Mouse (Mus musculus) splenic B cell, adult 2 months (primary cell): ENCODE data around the gene Gins1.
"Not testable (repeated sequence)": the region's sequence is repeated elsewhere in the genome, so short reads cannot be mapped to it uniquely, and the experiment has no call there.

Experiments used
- DNase-seq: peaks from one replicate; pipeline ENCODE4 v3.0.0-alpha.2; 2011; ENCODE audit warnings: low read depth, low spot score
- H3K27me3 ChIP-seq: 2 replicates; pipeline ENCODE4 v1.6.1; 2012; ENCODE audit warnings: mild to moderate bottlenecking, low read length, moderate library complexity, mixed read lengths; ENCODE audit not compliant: control insufficient read depth, poor library complexity, insufficient read depth, severe bottlenecking
- H3K36me3 ChIP-seq: 2 replicates; pipeline ENCODE4 v1.6.1; 2012; ENCODE audit warnings: mild to moderate bottlenecking, low read length, moderate library complexity, mixed read lengths; ENCODE audit not compliant: control insufficient read depth, poor library complexity, insufficient read depth, severe bottlenecking

The Gins1 gene

GRCm38 (mm10) chr2:150923026-150923425 lies 17.8 kb downstream of the Gins1 start:
- DNase-seq, result no peak
- H3K27me3 ChIP-seq, result no peaks in the 10 kb centered on the region
- no peaks in the 10 kb centered on the region for H3K36me3 ChIP-seq

- no peak for DNase-seq
- Histone ChIP-seq H3K36me3 (no peaks in the 10 kb centered on the region), H3K27me3 (no peaks in the 10 kb centered on the region)
Measured at GRCm38 (mm10) chr2:150923505-150923904, 18.3 kb downstream of the Gins1 start.

GRCm38 (mm10) chr2:150927038-150927720 lies 22.0 kb downstream of the Gins1 start:
- no peaks in the 10 kb centered on the region for H3K27me3 ChIP-seq
- DNase-seq, result no peak

GRCm38 (mm10) chr2:150929156-150929555 lies 24.0 kb downstream of the Gins1 start:
- Histone ChIP-seq H3K27me3 (no peaks in the 10 kb centered on the region), H3K36me3 (no peaks in the 10 kb centered on the region)
- DNase-seq, result no peak

More at GRCm38 (mm10) chr2:150927038-150927720, 22.0 kb downstream of the Gins1 start:
- no peaks in the 10 kb centered on the region for H3K36me3 ChIP-seq

GRCm38 (mm10) chr2:150930806-150931205 lies 25.6 kb downstream of the Gins1 start:
- no peak for DNase-seq
- H3K27me3 ChIP-seq, result no peaks in the 10 kb centered on the region

GRCm38 (mm10) chr2:150933482-150933881 lies 28.3 kb downstream of the Gins1 start:
- no peak for DNase-seq
- Histone ChIP-seq H3K36me3 (no peaks in the 10 kb centered on the region), H3K27me3 (no peaks in the 10 kb centered on the region)

More at GRCm38 (mm10) chr2:150930806-150931205, 25.6 kb downstream of the Gins1 start:
- H3K36me3 ChIP-seq, result no peaks in the 10 kb centered on the region

- Histone ChIP-seq H3K36me3 (no peaks in the 10 kb centered on the region), H3K27me3 (no peaks in the 10 kb centered on the region)
- no peak for DNase-seq
Measured at GRCm38 (mm10) chr2:150934659-150935058, 29.5 kb downstream of the Gins1 start.

GRCm38 (mm10) chr2:150944017-150944416 lies 38.8 kb downstream of the Gins1 start:
- no peaks in the 10 kb centered on the region for H3K36me3 ChIP-seq
- DNase-seq, result no peak
- no peaks in the 10 kb centered on the region for H3K27me3 ChIP-seq

GRCm38 (mm10) chr2:150947341-150947740 lies 42.1 kb downstream of the Gins1 start:
- H3K27me3 ChIP-seq, H3K36me3 ChIP-seq, DNase-seq: not testable (repeated sequence)

GRCm38 (mm10) chr2:150947880-150948611 lies 42.8 kb downstream of the Gins1 start:
- DNase-seq, H3K27me3 ChIP-seq, H3K36me3 ChIP-seq: not testable (repeated sequence)

- Histone ChIP-seq H3K36me3 (no peaks in the 10 kb centered on the region), H3K27me3 (no peaks in the 10 kb centered on the region)
- no peak for DNase-seq
Measured at GRCm38 (mm10) chr2:150948786-150949185, 43.6 kb downstream of the Gins1 start.

- H3K27me3 ChIP-seq, result no peaks in the 10 kb centered on the region
- H3K36me3 ChIP-seq, result no peaks in the 10 kb centered on the region
- no peak for DNase-seq
Measured at GRCm38 (mm10) chr2:150949652-150950051, 44.5 kb downstream of the Gins1 start.

GRCm38 (mm10) chr2:150950056-150950455 lies 44.9 kb downstream of the Gins1 start:
- DNase-seq, result no peak
- Histone ChIP-seq H3K36me3 (no peaks in the 10 kb centered on the region), H3K27me3 (no peaks in the 10 kb centered on the region)

GRCm38 (mm10) chr2:150951201-150951600 lies 46.0 kb downstream of the Gins1 start:
- H3K36me3 ChIP-seq, result no peaks in the 10 kb centered on the region
- no peaks in the 10 kb centered on the region for H3K27me3 ChIP-seq
- no peak for DNase-seq

GRCm38 (mm10) chr2:150955859-150956258 lies 50.7 kb downstream of the Gins1 start:
- Histone ChIP-seq H3K27me3 (no peaks in the 10 kb centered on the region), H3K36me3 (no peaks in the 10 kb centered on the region)
- DNase-seq, result no peak
